Mouse (Mus musculus) stomach, embryonic 16.5 days (tissue): ENCODE data around the gene Ero1lb. TPM values are rescaled to one million over a fixed set of nuclear protein-coding genes. Genes with fewer than 3 reads are reported as not detected.

ENCODE experiments used
- ATAC-seq: fragments of 200-750 bp; cut with Nextera tagmentation; 2 replicates; pipeline ENCODE4 v1.8.0; 2017; ENCODE audit warnings: moderate number of reproducible peaks, moderate TSS enrichment; ENCODE audit not compliant: insufficient read depth, low FRiP score
- H3K27ac ChIP-seq: fragments of 300-500 bp; sonication (generic); 2 replicates; pipeline ENCODE4 v1.5.1; 2014; ENCODE audit warnings: low read length
- H3K27me3 ChIP-seq: fragments of 300-500 bp; sonication (generic); 2 replicates; pipeline ENCODE4 v1.6.1; 2014; ENCODE audit warnings: low read length, control low read depth, mixed read lengths; ENCODE audit not compliant: control insufficient read depth, insufficient read depth
- H3K36me3 ChIP-seq: fragments of 300-500 bp; sonication (generic); 2 replicates; pipeline ENCODE4 v1.6.1; 2014; ENCODE audit warnings: low read length; ENCODE audit not compliant: control insufficient read depth, insufficient read depth
- H3K4me1 ChIP-seq: fragments of 300-500 bp; sonication (generic); 2 replicates; pipeline ENCODE4 v1.6.1; 2014; ENCODE audit warnings: low read length, control low read depth, mixed read lengths; ENCODE audit not compliant: control insufficient read depth, insufficient read depth
- H3K4me2 ChIP-seq: fragments of 300-500 bp; sonication (generic); 2 replicates; pipeline ENCODE4 v1.6.1; 2014; ENCODE audit warnings: low read depth, low read length, mixed read lengths
- H3K4me3 ChIP-seq: fragments of 300-500 bp; sonication (generic); replicated peaks from 2 replicates; pipeline ENCODE4 v1.5.1; 2014; ENCODE audit warnings: mild to moderate bottlenecking, low read length
- H3K9ac ChIP-seq: fragments of 300-500 bp; sonication (generic); 2 replicates; pipeline ENCODE4 v1.6.1; 2014; ENCODE audit warnings: low read length
- H3K9me3 ChIP-seq: fragments of 300-500 bp; sonication (generic); replicated peaks from 2 replicates; pipeline ENCODE4 v1.6.1; 2016; ENCODE audit warnings: low read length, control low read depth; ENCODE audit not compliant: control insufficient read depth
- WGBS: fragments of 180-500 bp; shearing (Covaris S2); extraction: QIAGEN DNeasy Blood & Tissue Kit; methylation state at CpG from one replicate; pipeline ENCODE4 v1.1.7; 2014; 5-methylcytosine and 5-hydroxymethylcytosine counted together
- polyA plus RNA-seq: library from polyadenylated mRNA; unstranded; fragments of >200 nt; fragmentation: Nextera tagmentation; extraction: Ambion mirVana; gene quantifications from 2 replicates; pipeline ENCODE4 v1.2.1, GENCODE M21; 2015

Ero1lb gene
- polyA plus RNA-seq, 1 experiment from 2014 or later, result 16.3 TPM

DNA sequence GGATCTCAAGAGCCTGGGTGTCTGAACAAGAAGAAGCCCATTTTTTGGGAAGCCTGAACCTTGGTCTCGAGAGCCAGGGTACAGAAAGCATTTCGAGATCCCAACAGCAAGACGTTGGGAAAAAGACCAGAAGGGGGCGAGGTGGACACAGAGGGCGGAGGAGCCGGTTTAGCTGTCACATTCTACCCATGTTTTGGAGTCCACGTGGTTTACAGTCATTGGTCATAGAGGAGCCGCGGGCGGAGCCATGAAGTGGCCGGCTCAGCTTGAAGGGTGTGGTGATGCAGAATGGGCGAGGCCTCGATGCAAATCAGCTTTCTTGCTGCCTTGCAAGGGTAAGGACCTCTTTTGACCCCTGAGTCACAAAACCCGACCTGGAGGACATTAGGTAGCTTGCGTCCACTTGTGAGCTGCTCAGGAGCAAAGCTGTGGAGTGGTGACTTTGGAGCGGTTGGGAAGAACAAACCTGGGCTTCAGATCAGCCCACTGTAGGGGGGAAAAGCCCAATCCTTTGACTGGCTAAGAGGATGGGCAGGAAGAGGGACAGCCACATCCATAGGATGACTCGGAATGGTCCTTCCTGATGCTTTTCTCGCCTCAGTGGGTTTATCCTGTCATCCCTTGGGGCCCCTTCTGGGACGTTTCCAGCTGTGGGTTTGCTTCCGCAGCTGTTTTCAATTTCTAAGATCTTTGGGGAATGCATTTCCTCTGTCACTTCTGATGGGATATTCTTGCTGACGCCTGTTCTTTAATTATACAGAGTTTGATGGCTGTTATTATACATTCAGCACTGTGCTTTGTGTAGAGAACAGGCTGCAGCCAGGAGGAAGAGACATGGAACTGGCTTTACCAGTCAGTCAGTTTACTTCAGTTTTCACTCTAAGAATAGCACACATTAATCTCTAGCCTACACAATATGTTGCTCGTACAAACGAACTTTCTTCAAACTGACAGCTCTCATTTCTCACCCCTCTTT is 23.4 kb upstream of the Ero1lb start:
- no peaks in the 10 kb centered on the region for H3K9me3 ChIP-seq
- H3K4me1 ChIP-seq, result peaks cover 13% of the 10 kb centered on the region
- WGBS, result 5% methylated on average over 23 of the region's 23 CpGs
- peak overlapping the region; percentile 86 for H3K27ac ChIP-seq
- no peaks in the 10 kb centered on the region for H3K36me3 ChIP-seq
- no peaks in the 10 kb centered on the region for H3K27me3 ChIP-seq
- peak overlapping the region; percentile 9; the same call in 1 of the 2 replicates for H3K9ac ChIP-seq
- peak overlapping the region; percentile 52 for H3K4me2 ChIP-seq
- peak; percentile 88 for ATAC-seq
- peak overlapping the region; percentile 28 for H3K4me3 ChIP-seq

DNA sequence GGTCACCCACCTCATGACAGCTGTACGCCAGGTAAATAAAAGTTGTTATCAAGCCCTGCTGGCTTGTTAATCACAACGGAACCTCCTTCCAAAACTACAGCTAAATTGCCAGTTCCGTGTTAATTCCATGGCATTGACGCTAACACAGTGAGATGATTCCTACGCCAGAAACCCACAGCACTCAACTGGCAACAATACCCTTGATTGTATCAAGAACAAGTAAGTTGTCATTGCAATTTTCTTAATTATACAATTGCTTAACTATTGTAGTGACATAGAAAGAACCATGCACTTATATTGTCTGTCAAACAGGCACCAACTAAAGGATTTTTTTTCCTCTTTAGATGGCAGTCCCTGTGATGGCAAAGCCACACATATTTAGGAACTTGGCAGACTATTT is 22.4 kb upstream of the Ero1lb start:
- Histone ChIP-seq H3K9ac (no peak overlapping the region), H3K4me3 (no peak overlapping the region), H3K4me2 (no peak overlapping the region), H3K9me3 (no peaks in the 10 kb centered on the region), H3K27me3 (no peaks in the 10 kb centered on the region), H3K27ac (no peak overlapping the region), H3K4me1 (peaks cover 13% of the 10 kb centered on the region), H3K36me3 (no peaks in the 10 kb centered on the region)
- WGBS, result 48% methylated on average over 5 of the region's 5 CpGs
- no peak for ATAC-seq

DNA sequence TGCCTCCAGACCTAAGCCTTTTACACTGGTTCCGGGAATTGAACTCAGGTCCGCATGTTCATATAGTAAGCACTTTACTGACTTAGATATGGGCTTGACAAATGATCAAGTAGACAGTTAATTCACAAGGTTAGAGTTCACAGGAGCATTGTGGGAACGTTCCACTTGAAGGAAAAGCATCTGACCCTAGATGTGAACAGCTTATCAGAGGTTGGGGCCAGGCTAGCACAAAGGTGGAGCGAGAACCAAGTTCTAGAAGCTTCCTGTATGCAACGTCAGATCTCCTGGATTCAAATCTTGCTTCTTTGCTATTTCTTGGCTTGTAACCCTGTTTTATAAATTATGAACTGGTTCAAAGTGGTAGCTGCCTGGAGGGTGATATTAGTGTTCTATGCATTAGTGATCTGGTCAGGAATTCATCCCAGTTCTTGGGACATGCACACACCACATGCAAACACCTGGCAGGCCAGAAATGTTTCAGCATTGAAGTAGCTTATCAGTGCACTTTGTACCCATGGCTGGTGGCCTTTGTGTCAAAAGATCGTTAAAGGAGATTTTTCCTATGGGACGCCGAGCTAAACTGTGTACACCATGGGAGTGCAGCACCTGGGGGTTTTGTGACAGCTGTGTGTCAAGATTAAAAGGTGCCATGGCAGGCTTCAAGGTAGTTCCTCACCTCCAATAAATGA is 21.6 kb upstream of the Ero1lb start:
- H3K27me3 ChIP-seq, result no peaks in the 10 kb centered on the region
- WGBS, result 58% methylated on average over 8 of the region's 8 CpGs
- peak; percentile 78 for ATAC-seq
- no peaks in the 10 kb centered on the region for H3K9me3 ChIP-seq
- peaks cover 13% of the 10 kb centered on the region for H3K4me1 ChIP-seq
- no peak overlapping the region for H3K9ac ChIP-seq
- H3K4me3 ChIP-seq, result no peak overlapping the region
- no peak overlapping the region for H3K4me2 ChIP-seq
- no peaks in the 10 kb centered on the region for H3K36me3 ChIP-seq
- peak overlapping the region; percentile 12; the same call in 1 of the 2 replicates for H3K27ac ChIP-seq

DNA sequence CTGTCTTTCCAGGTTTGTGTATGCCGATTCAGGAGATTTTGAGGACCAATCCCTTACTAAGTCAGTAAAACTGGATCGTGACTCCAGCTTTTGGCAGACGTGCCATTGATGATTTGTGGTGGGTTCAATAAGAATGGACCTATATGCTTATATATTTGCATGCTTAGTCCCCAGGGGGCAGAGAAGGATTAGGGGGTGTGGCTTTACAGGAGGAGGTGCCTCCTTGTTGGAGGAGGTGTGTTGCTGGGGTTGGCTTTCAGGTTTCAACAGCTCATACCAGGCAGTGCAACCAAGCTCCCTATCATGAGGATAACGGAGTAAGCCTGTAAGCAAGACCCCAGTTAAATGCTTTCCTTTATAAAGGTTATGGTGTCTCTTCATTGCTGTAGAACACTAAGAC is 11.5 kb upstream of the Ero1lb start:
- WGBS, result 62% methylated on average over 4 of the region's 4 CpGs
- H3K4me3 ChIP-seq, result no peak overlapping the region
- H3K36me3 ChIP-seq, result no peaks in the 10 kb centered on the region
- H3K27ac ChIP-seq, result no peak overlapping the region
- no peak overlapping the region for H3K4me2 ChIP-seq
- no peak for ATAC-seq
- no peaks in the 10 kb centered on the region for H3K9me3 ChIP-seq
- H3K9ac ChIP-seq, result no peak overlapping the region
- H3K27me3 ChIP-seq, result no peaks in the 10 kb centered on the region
- H3K4me1 ChIP-seq, result no peaks in the 10 kb centered on the region

DNA sequence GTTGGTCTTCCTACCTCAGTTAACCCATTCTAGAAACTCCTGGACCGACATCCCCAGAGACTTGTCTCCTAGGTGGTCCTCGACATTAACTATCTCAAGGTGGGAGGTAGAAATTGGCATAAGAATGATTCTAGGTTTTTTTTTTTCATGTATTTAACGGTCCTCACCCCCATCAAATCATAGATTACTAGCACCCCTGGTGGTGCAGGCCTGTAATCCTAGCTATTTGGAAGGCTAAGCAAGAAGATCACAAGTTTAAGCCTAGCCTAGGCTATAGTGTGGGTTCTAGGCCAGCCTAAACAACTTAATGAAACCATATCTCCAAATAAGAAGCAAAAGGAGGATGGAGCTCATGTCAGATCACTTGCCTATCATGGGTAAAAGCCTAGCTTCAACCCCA is 6.6 kb upstream of the Ero1lb start:
- Histone ChIP-seq H3K36me3 (no peaks in the 10 kb centered on the region), H3K4me3 (no peak overlapping the region), H3K4me2 (no peak overlapping the region), H3K9me3 (no peaks in the 10 kb centered on the region), H3K4me1 (no peaks in the 10 kb centered on the region), H3K27me3 (no peaks in the 10 kb centered on the region), H3K27ac (0 out of 2 replicates have a peak overlapping the region, but pooled peaks have one; percentile 4), H3K9ac (no peak overlapping the region)
- no peak for ATAC-seq
- 60% methylated on average over 3 of the region's 3 CpGs for WGBS

DNA sequence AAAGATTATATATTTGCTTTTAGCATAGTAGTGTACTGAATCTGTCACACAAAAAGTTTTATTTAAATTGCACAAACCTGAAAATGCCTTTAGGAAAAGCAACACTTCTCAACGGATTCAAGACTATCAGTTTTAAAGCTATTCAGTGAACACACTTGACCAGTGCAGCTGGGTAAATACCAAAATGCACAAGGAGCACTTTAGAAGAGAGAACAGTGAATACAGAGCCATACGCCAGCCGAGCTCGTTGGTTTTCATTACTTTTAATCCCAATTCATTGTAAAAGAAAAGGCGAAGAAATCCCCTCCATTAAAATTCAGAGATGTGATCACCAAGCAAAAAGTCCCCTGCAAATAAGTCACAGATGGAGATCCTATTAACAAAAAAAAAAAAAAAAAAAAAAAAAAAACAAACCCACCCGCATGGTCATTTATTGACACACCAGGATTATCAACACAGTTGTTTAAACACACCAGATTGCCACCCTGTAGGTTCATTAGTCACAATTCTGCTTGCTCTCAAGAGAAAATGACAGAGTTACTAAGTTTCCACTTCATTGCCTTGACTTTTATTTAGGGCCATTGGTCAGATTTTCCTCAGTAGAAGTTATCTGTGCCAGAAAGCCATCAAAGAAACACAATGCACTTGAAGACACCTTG is 6.1 kb upstream of the Ero1lb start:
- H3K36me3 ChIP-seq, result no peaks in the 10 kb centered on the region
- WGBS, result 45% methylated on average over 6 of the region's 6 CpGs
- H3K9me3 ChIP-seq, result no peaks in the 10 kb centered on the region
- H3K27me3 ChIP-seq, result no peaks in the 10 kb centered on the region
- H3K4me1 ChIP-seq, result no peaks in the 10 kb centered on the region
- ATAC-seq, result no peak
- H3K9ac ChIP-seq, result no peak overlapping the region
- no peak overlapping the region for H3K4me3 ChIP-seq
- no peak overlapping the region for H3K4me2 ChIP-seq
- H3K27ac ChIP-seq, result no peak overlapping the region

DNA sequence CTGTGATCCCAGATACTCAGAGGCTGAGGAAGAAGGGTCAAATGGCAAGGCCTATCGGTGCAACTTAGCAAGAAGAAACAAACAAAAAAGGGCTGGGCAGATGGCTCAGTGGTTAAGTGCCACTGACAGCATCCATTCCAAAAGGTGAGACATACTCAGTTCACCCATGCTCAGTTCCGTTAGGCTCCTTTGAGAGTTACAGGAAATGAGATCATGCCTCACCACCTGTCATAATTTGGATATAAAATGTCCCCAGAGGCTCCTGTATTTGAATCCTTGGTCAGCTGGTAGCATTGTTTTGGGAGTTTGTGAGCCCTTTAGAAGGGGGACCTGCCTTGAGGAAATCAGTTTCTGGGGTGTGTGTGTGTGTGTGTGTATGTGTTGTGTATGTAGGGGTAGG is 3.9 kb upstream of the Ero1lb start:
- Histone ChIP-seq H3K27me3 (no peaks in the 10 kb centered on the region), H3K4me2 (no peak overlapping the region), H3K36me3 (no peaks in the 10 kb centered on the region), H3K4me1 (peaks cover 8% of the 10 kb centered on the region), H3K9ac (no peak overlapping the region), H3K4me3 (no peak overlapping the region), H3K9me3 (no peaks in the 10 kb centered on the region), H3K27ac (no peak overlapping the region)
- 71% methylated on average over 2 of the region's 2 CpGs for WGBS
- no peak for ATAC-seq

DNA sequence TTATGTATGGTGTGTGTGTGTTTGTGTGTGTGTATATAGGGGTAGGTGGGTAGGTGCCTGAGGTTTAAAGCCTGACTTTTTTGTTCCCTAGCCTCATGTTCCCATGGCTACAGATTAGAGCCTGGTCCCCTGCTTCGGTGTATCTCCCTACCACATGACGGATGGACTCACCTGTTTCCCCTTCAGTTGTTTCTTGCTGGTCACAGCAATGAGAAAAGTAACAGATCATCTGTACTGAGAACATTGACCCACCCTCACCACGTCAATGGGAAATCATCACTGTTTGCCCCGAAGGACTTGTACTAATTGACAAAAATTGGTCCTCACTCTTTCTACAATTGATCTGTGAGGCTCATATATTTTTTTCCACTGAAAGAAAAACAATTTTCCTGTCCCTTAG is 3.4 kb upstream of the Ero1lb start:
- H3K9ac ChIP-seq, result no peak overlapping the region
- ATAC-seq, result no peak
- H3K27ac ChIP-seq, result no peak overlapping the region
- H3K4me3 ChIP-seq, result no peak overlapping the region
- H3K4me1 ChIP-seq, result peaks cover 8% of the 10 kb centered on the region
- no peak overlapping the region for H3K4me2 ChIP-seq
- H3K36me3 ChIP-seq, result no peaks in the 10 kb centered on the region
- 76% methylated on average over 4 of the region's 4 CpGs for WGBS
- H3K27me3 ChIP-seq, result no peaks in the 10 kb centered on the region
- no peaks in the 10 kb centered on the region for H3K9me3 ChIP-seq

DNA sequence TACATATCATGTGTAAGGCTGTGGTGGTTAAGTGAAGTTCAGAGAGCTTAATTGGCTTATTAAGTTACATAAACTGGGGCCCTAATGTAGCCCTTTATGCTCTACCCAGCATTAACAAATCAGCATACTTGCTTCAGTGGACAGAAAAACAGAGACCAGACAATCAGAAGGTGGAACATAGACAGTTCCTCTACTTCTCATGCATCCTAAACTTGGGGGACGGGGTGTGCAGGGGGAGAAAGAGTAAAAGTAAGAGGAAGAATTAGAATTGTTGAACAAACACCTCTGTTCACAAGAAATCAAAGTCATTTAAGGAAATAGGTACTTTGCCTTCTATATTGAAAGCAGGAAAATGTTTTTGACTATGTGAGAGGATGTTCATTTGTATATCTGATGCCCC is 2.3 kb downstream of the Ero1lb start:
- Histone ChIP-seq H3K4me2 (no peak overlapping the region), H3K27me3 (no peaks in the 10 kb centered on the region), H3K27ac (no peak overlapping the region), H3K9ac (no peak overlapping the region), H3K4me3 (no peak overlapping the region), H3K36me3 (no peaks in the 10 kb centered on the region), H3K4me1 (peaks cover 8% of the 10 kb centered on the region), H3K9me3 (no peaks in the 10 kb centered on the region)
- ATAC-seq, result no peak
- WGBS, result 86% methylated on average over 1 of the region's 1 CpGs
